Mouse (Mus musculus) bone marrow, adult 2 months (tissue): ENCODE measurements at regions not wholly inside any gene's neighbourhood (a gene's known extent, or its start where the extent isn't known, plus 50 kb on each side); places are given as distances from the start of the nearest gene placed in this dataset.

ENCODE experiments used
- CTCF ChIP-seq: fragments of 200-500 bp; IDR thresholded peaks from 2 replicates; pipeline ENCODE4 v1.5.1; 2011; ENCODE audit warnings: low read length, control low read depth; ENCODE audit not compliant: control insufficient read depth, insufficient read depth
- POLR2A ChIP-seq: fragments of 200-500 bp; IDR thresholded peaks from 2 replicates; pipeline ENCODE4 v1.6.1; 2011; ENCODE audit warnings: low read depth, mild to moderate bottlenecking, control low read depth, low read length, borderline replicate concordance; ENCODE audit not compliant: control insufficient read depth

DNA sequence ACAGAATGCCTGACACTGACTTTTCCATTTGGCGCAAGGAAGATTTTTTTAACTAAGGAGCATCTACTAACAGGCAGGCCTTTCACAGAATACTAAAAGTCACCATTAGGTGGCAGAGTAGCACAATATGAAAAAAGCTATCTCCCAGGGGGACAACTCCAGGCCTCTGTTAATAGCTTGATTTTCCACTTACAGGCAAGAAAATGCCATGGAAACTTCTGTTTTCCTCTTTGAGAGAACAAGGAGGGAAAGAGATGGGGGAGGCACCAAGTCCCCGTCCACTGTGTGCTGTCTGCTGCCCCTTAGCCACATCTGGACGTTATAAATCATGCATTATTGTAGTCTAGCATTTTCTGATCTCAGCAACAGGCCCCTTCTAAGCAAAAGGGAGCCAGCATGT lies 320.3 kb downstream of the Icos start:
- TF ChIP-seq CTCF (no peak), POLR2A (no peak)
